ENCODE assay signal across 8 mouse cellular contexts in genomic region chr7:24884693-24885291, GRCm38 (mm10). TPM values are rescaled to one million over a fixed set of nuclear protein-coding genes. Genes with fewer than 3 reads are reported as not detected.
DNase-seq lines count a peak whose midpoint lies in the region; ATAC-seq lines count a peak whose summit lies in the region.

No protein-coding gene starts in this region.

- H3K27ac ChIP-seq in heart, embryonic 12.5 days (ENCODE audit: poor library complexity, severe bottlenecking) = peak overlapping the region; percentile 85
- peak overlapping the region; percentile 86 for H3K27ac ChIP-seq in hindbrain, embryonic 11.5 days (ENCODE audit: low read depth, low read length)
- peak overlapping the region; percentile 96 for H3K27ac ChIP-seq in liver, embryonic 12.5 days
- H3K27ac ChIP-seq in stomach, embryonic 14.5 days (ENCODE audit: low read length) = peak overlapping the region; percentile 91

- H3K4me3 ChIP-seq in heart, embryonic 12.5 days = peak overlapping the region; percentile 93
- peak overlapping the region; percentile 97 for H3K4me3 ChIP-seq in hindbrain, embryonic 11.5 days (ENCODE audit: low read depth, low read length)
- H3K4me3 ChIP-seq in liver, embryonic 12.5 days = peak overlapping the region; percentile 97
- H3K4me3 ChIP-seq in stomach, embryonic 14.5 days (ENCODE audit: low read depth, low read length) = peak overlapping the region; percentile 99

- under 1% methylated on average over 47 of the region's 47 CpGs for WGBS in heart, embryonic 12.5 days
- under 1% methylated on average over 45 of the region's 47 CpGs for WGBS in hindbrain, embryonic 11.5 days
- WGBS in liver, embryonic 12.5 days (ENCODE audit: insufficient replicate concordance) = under 1% methylated on average over 47 of the region's 47 CpGs
- under 1% methylated on average over 47 of the region's 47 CpGs for WGBS in stomach, embryonic 14.5 days

- H3K9ac ChIP-seq in heart, embryonic 12.5 days = peak overlapping the region; percentile 99
- H3K9ac ChIP-seq in hindbrain, embryonic 11.5 days (ENCODE audit: low read depth, low read length) = peak overlapping the region; percentile 99
- H3K9ac ChIP-seq in liver, embryonic 12.5 days = peak overlapping the region; percentile 100
- H3K9ac ChIP-seq in stomach, embryonic 14.5 days (replicated peaks; ENCODE audit: low read depth, low read length) = peak overlapping the region; percentile 100

- DNase-seq in heart, postnatal 25 days (ENCODE audit: low spot score) = no peak
- peak; percentile 50 for DNase-seq in NIH3T3 (ENCODE audit: low read depth)
- DNase-seq in hindbrain, embryonic 11.5 days (ENCODE audit: low spot score) = no peak
- DNase-seq in c-Kit-positive CD71-positive TER-119-positive erythroid progenitor cells, embryonic 14.5 days (ENCODE audit: low spot score) = no peak
- no peak for DNase-seq in adrenal gland, adult 18-20 months (ENCODE audit: low spot score in 2 of 2)

- no peaks in the 10 kb centered on the region for H3K9me3 ChIP-seq in heart, embryonic 12.5 days (replicated peaks)
- H3K9me3 ChIP-seq in hindbrain, embryonic 11.5 days (ENCODE audit: control insufficient read depth, low read length) = no peaks in the 10 kb centered on the region
- H3K9me3 ChIP-seq in liver, embryonic 12.5 days (replicated peaks) = no peaks in the 10 kb centered on the region
- no peaks in the 10 kb centered on the region for H3K9me3 ChIP-seq in stomach, embryonic 14.5 days (ENCODE audit: control insufficient read depth, low read depth, low read length)

- H3K4me1 ChIP-seq in heart, embryonic 12.5 days (replicated peaks) = peaks cover 27% of the 10 kb centered on the region
- H3K4me1 ChIP-seq in hindbrain, embryonic 11.5 days (replicated peaks; ENCODE audit: control insufficient read depth, insufficient read depth, low read length) = peaks cover 10% of the 10 kb centered on the region
- peaks cover 52% of the 10 kb centered on the region for H3K4me1 ChIP-seq in liver, embryonic 12.5 days
- H3K4me1 ChIP-seq in stomach, embryonic 14.5 days (ENCODE audit: control insufficient read depth, insufficient read depth, low read length) = peaks cover 20% of the 10 kb centered on the region

- 0 out of 2 replicates have a peak, but pooled peaks have one; percentile 1 for ATAC-seq in heart, embryonic 12.5 days (ENCODE audit: insufficient number of reproducible peaks, low FRiP score)
- ATAC-seq in hindbrain, embryonic 11.5 days (ENCODE audit: low FRiP score) = peak; percentile 5; the same call in 1 of the 2 replicates
- ATAC-seq in liver, embryonic 12.5 days = no peak
- ATAC-seq in stomach, embryonic 14.5 days (ENCODE audit: insufficient number of reproducible peaks, insufficient read depth, low FRiP score, low read depth) = peak; percentile 4; the same call in 1 of the 2 replicates

- H3K36me3 ChIP-seq in heart, embryonic 12.5 days = peaks cover 45% of the 10 kb centered on the region
- H3K36me3 ChIP-seq in hindbrain, embryonic 11.5 days (ENCODE audit: control insufficient read depth, insufficient read depth, low read length) = peaks cover 17% of the 10 kb centered on the region; the same call in 1 of the 2 replicates
- H3K36me3 ChIP-seq in liver, embryonic 12.5 days = peaks cover 47% of the 10 kb centered on the region
- peaks cover 45% of the 10 kb centered on the region for H3K36me3 ChIP-seq in stomach, embryonic 14.5 days (ENCODE audit: control insufficient read depth, insufficient read depth, low read length)

- H3K4me2 ChIP-seq in heart, embryonic 12.5 days = peak overlapping the region; percentile 85
- H3K4me2 ChIP-seq in hindbrain, embryonic 11.5 days (replicated peaks; ENCODE audit: low read depth, low read length) = peak overlapping the region; percentile 49
- H3K4me2 ChIP-seq in liver, embryonic 12.5 days = peak overlapping the region; percentile 77
- H3K4me2 ChIP-seq in stomach, embryonic 14.5 days (replicated peaks; ENCODE audit: low read depth, low read length) = peak overlapping the region; percentile 85

- H3K27me3 ChIP-seq in heart, embryonic 12.5 days (replicated peaks) = no peaks in the 10 kb centered on the region
- no peaks in the 10 kb centered on the region for H3K27me3 ChIP-seq in hindbrain, embryonic 11.5 days (ENCODE audit: control insufficient read depth, insufficient read depth, low read length)
- H3K27me3 ChIP-seq in liver, embryonic 12.5 days (replicated peaks) = 0 out of 2 replicates have a peak, but pooled peaks cover 3% of the 10 kb centered on the region
- no peaks in the 10 kb centered on the region for H3K27me3 ChIP-seq in stomach, embryonic 14.5 days (ENCODE audit: control insufficient read depth, insufficient read depth, low read length)

- intact Hi-C loops in heart, postnatal 25 days (cut with DNase I) = loop anchor here (1.0 to 10.0 kb wide), 3 partner anchors 20 to 320 kb away; partner anchors contain the start of genes Grik5 and Zfp574

RNA-seq across cellular contexts. Expression of gene Rps19, which starts 0.6 kb away (rescaled TPM):
- polyA plus RNA-seq in heart, embryonic 12.5 days (2016; fragmentation: Nextera tagmentation; extraction: Ambion mirVana) = 1,145 and 1,216 TPM in 2 replicates
- total RNA-seq in heart, postnatal 25 days (2021) = 100 to 1,000 TPM; 493 to 532 TPM
- polyA plus RNA-seq in hindbrain, embryonic 11.5 days (2014; fragmentation: Nextera tagmentation; extraction: Ambion mirVana) = 1,792 and 1,821 TPM in 2 replicates
- polyA plus RNA-seq in liver, embryonic 12.5 days (2016; fragmentation: Nextera tagmentation; extraction: Ambion mirVana) = 1,803 and 1,813 TPM in 2 replicates
- polyA plus RNA-seq in stomach, embryonic 14.5 days (2014; fragmentation: Nextera tagmentation; extraction: Ambion mirVana) = 3,189 and 3,445 TPM in 2 replicates
- 100 to 1,000 TPM; 871 to 959 TPM for total RNA-seq in adrenal gland, adult 18-20 months (2021)

RNA-seq across cellular contexts. Expression of gene Cd79a, which starts 12.4 kb away (rescaled TPM):
- 0.15 TPM in 1 of 2 replicates, not detected in the other for polyA plus RNA-seq in heart, embryonic 12.5 days (2016; fragmentation: Nextera tagmentation; extraction: Ambion mirVana)
- total RNA-seq in heart, postnatal 25 days (2021) = 1 to 10 TPM in 1 of 2 experiments, under 1 TPM in 1; 0.96 to 2.0 TPM
- 0.39 TPM in 1 of 2 replicates, not detected in the other for polyA plus RNA-seq in hindbrain, embryonic 11.5 days (2014; fragmentation: Nextera tagmentation; extraction: Ambion mirVana)
- 0.12 TPM in 1 of 2 replicates, not detected in the other for polyA plus RNA-seq in liver, embryonic 12.5 days (2016; fragmentation: Nextera tagmentation; extraction: Ambion mirVana)
- 0.33 TPM in 1 of 2 replicates, not detected in the other for polyA plus RNA-seq in stomach, embryonic 14.5 days (2014; fragmentation: Nextera tagmentation; extraction: Ambion mirVana)
- total RNA-seq in adrenal gland, adult 18-20 months (2021) = 1 to 10 TPM in 1 of 2 experiments, under 1 TPM in 1; 0.74 to 1.0 TPM

RNA-seq across cellular contexts. Expression of gene Dmrtc2, which starts 14.9 kb away (rescaled TPM):
- polyA plus RNA-seq in heart, embryonic 12.5 days (2016; fragmentation: Nextera tagmentation; extraction: Ambion mirVana) = not detected in 2 replicates
- total RNA-seq in heart, postnatal 25 days (2021) = not detected
- polyA plus RNA-seq in hindbrain, embryonic 11.5 days (2014; fragmentation: Nextera tagmentation; extraction: Ambion mirVana) = 0.14 TPM in 1 of 2 replicates, not detected in the other
- polyA plus RNA-seq in liver, embryonic 12.5 days (2016; fragmentation: Nextera tagmentation; extraction: Ambion mirVana) = not detected in 2 replicates
- not detected in 2 replicates for polyA plus RNA-seq in stomach, embryonic 14.5 days (2014; fragmentation: Nextera tagmentation; extraction: Ambion mirVana)
- total RNA-seq in adrenal gland, adult 18-20 months (2021) = not detected

RNA-seq across cellular contexts. Expression of gene Lypd4, which starts 15.1 kb away (rescaled TPM):
- polyA plus RNA-seq in heart, embryonic 12.5 days (2016; fragmentation: Nextera tagmentation; extraction: Ambion mirVana) = not detected in 2 replicates
- not detected for total RNA-seq in heart, postnatal 25 days (2021)
- not detected in 2 replicates for polyA plus RNA-seq in hindbrain, embryonic 11.5 days (2014; fragmentation: Nextera tagmentation; extraction: Ambion mirVana)
- not detected in 2 replicates for polyA plus RNA-seq in liver, embryonic 12.5 days (2016; fragmentation: Nextera tagmentation; extraction: Ambion mirVana)
- not detected in 2 replicates for polyA plus RNA-seq in stomach, embryonic 14.5 days (2014; fragmentation: Nextera tagmentation; extraction: Ambion mirVana)
- total RNA-seq in adrenal gland, adult 18-20 months (2021) = not detected

RNA-seq across cellular contexts. Expression of gene Arhgef1, which starts 17.9 kb away (rescaled TPM):
- 82.7 and 83.0 TPM in 2 replicates for polyA plus RNA-seq in heart, embryonic 12.5 days (2016; fragmentation: Nextera tagmentation; extraction: Ambion mirVana)
- 10 to 100 TPM; 47.8 to 51.8 TPM for total RNA-seq in heart, postnatal 25 days (2021)
- 43.0 and 46.4 TPM in 2 replicates for polyA plus RNA-seq in hindbrain, embryonic 11.5 days (2014; fragmentation: Nextera tagmentation; extraction: Ambion mirVana)
- 71.9 and 80.4 TPM in 2 replicates for polyA plus RNA-seq in liver, embryonic 12.5 days (2016; fragmentation: Nextera tagmentation; extraction: Ambion mirVana)
- polyA plus RNA-seq in stomach, embryonic 14.5 days (2014; fragmentation: Nextera tagmentation; extraction: Ambion mirVana) = 88.8 and 89.9 TPM in 2 replicates
- total RNA-seq in adrenal gland, adult 18-20 months (2021) = 10 to 100 TPM; 83.2 to 85.5 TPM
